Mouse (Mus musculus): Measurements from ENCODE around the gene Dnajb4.

Gene Dnajb4

GRCm38 (mm10) chr3:152171862-152172261, 38.2 kb downstream of the Dnajb4 start:
- no peak for DNase-seq (ENCODE audit: low read depth, low spot score)

- no peak for DNase-seq (ENCODE audit: low read depth, low spot score)
These were observed 38.9 kb downstream of the Dnajb4 start for GRCm38 (mm10) chr3:152171236-152171635.

- no peak for DNase-seq (ENCODE audit: low read depth, low spot score)
These were observed 39.7 kb downstream of the Dnajb4 start for GRCm38 (mm10) chr3:152170407-152170806.

- no peak for DNase-seq (ENCODE audit: low read depth, low spot score)
These were observed 42.1 kb downstream of the Dnajb4 start for GRCm38 (mm10) chr3:152168007-152168406.

- DNase-seq (ENCODE audit: low read depth, low spot score): no peak
These were observed 43.2 kb downstream of the Dnajb4 start for GRCm38 (mm10) chr3:152166699-152167451.

- no peak for DNase-seq (ENCODE audit: low read depth, low spot score)
These were observed 44.0 kb downstream of the Dnajb4 start, which contains the start of gene Gipc2 for GRCm38 (mm10) chr3:152166099-152166423. Gene Gipc2, minus strand, starts transcription at chr3:152166230.

GRCm38 (mm10) chr3:152165351-152166098, 44.6 kb downstream of the Dnajb4 start:
- no peak for DNase-seq (ENCODE audit: low read depth, low spot score)

GRCm38 (mm10) chr3:152165014-152165350, 45.1 kb downstream of the Dnajb4 start:
- no peak for DNase-seq (ENCODE audit: low read depth, low spot score)

GRCm38 (mm10) chr3:152163320-152163719, 46.8 kb downstream of the Dnajb4 start:
- DNase-seq (ENCODE audit: low read depth, low spot score): no peak

- DNase-seq (ENCODE audit: low read depth, low spot score): no peak
These were observed 49.5 kb downstream of the Dnajb4 start for GRCm38 (mm10) chr3:152160607-152161006.

- no peak for DNase-seq (ENCODE audit: low read depth, low spot score)
These were observed 50.8 kb downstream of the Dnajb4 start for GRCm38 (mm10) chr3:152159321-152159720.

- no peak for DNase-seq (ENCODE audit: low read depth, low spot score)
These were observed 51.5 kb downstream of the Dnajb4 start for GRCm38 (mm10) chr3:152158344-152159291.

GRCm38 (mm10) chr3:152156816-152157496, 53.1 kb downstream of the Dnajb4 start:
- DNase-seq (ENCODE audit: low read depth, low spot score): no peak

GRCm38 (mm10) chr3:152155296-152155948, 54.7 kb downstream of the Dnajb4 start:
- DNase-seq (ENCODE audit: low read depth, low spot score): no peak

- no peak for DNase-seq (ENCODE audit: low read depth, low spot score)
These were observed 56.0 kb downstream of the Dnajb4 start for GRCm38 (mm10) chr3:152154095-152154494.

- no peak for DNase-seq (ENCODE audit: low read depth, low spot score)
These were observed 57.0 kb downstream of the Dnajb4 start for GRCm38 (mm10) chr3:152153152-152153551.

GRCm38 (mm10) chr3:152152483-152152804, 57.7 kb downstream of the Dnajb4 start:
- no peak for DNase-seq (ENCODE audit: low read depth, low spot score)

- DNase-seq (ENCODE audit: low read depth, low spot score): no peak
These were observed 58.2 kb downstream of the Dnajb4 start for GRCm38 (mm10) chr3:152151725-152152482.

- DNase-seq (ENCODE audit: low read depth, low spot score): no peak
These were observed 60.2 kb downstream of the Dnajb4 start for GRCm38 (mm10) chr3:152149863-152150262.

- DNase-seq (ENCODE audit: low read depth, low spot score): no peak
These were observed 60.7 kb downstream of the Dnajb4 start for GRCm38 (mm10) chr3:152149449-152149848.

Measured in embryo, embryonic 11.5 days (tissue).